Mouse (Mus musculus) small intestine, adult 2 months (tissue): ENCODE results near the gene Cdadc1.

Source experiments
- CTCF ChIP-seq: fragments of 200-500 bp; IDR thresholded peaks from 2 replicates; pipeline ENCODE4 v1.5.1; 2012; ENCODE audit warnings: low read depth, mild to moderate bottlenecking, control low read depth, inconsistent platforms, low read length, moderate library complexity, mixed read lengths; ENCODE audit not compliant: insufficient replicate concordance, insufficient read length; ENCODE audit errors: extremely low read depth
- POLR2A ChIP-seq: fragments of 200-500 bp; IDR thresholded peaks from 2 replicates; pipeline ENCODE4 v1.6.1; 2012; ENCODE audit warnings: low read depth, mild to moderate bottlenecking, control low read depth, inconsistent platforms, low read length, moderate library complexity

DNA sequence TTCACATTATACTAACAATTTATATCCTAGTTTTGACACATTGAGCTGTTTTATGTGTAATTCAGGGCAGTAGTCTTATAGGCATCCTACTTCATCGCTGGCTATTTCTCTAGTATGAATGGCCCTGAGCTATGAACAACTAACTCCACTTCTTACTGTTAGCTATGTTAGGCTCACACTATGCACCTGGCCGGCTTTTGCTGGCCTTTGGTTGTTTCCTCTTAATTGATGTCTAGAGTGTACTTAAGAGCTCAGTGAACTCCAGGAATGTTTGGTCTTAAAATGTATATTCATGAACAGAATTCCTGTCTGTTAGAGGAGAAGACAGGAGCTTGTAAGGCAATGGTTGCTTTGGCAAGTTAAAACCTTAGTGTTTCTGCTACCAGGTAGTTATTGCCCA is 57.5 kb downstream of the Cdadc1 start:
- TF ChIP-seq CTCF, result no peak
- no peak for TF ChIP-seq POLR2A
